Mouse (Mus musculus) layer of hippocampus, adult 2 months (tissue): ENCODE measurements around the gene Icam4. TPM values are rescaled to one million over a fixed set of nuclear protein-coding genes. Genes with fewer than 3 reads are reported as not detected.

Experiments
- DNase-seq, 2 experiments: peaks; one replicate each; pipeline ENCODE4 v3.0.0; 2022; ENCODE audit warnings: low spot score in 2 of 2
- H3K27ac ChIP-seq: fragments of 200-600 bp; 2 replicates; pipeline ENCODE4 v1.8.1; 2022
- H3K4me3 ChIP-seq: fragments of 200-600 bp; 2 replicates; pipeline ENCODE4 v1.8.1; 2022; ENCODE audit warnings: mild to moderate bottlenecking
- CTCF ChIP-seq: fragments of 200-600 bp; conservative IDR thresholded peaks from 2 replicates; pipeline ENCODE4 v1.8.1; 2022; ENCODE audit warnings: antibody characterized with exemption, mild to moderate bottlenecking, moderate library complexity
- total RNA-seq, 2 experiments: library from RNA; stranded (reverse); gene quantifications; 2 replicates each; pipeline ENCODE4 v1.2.3; 2021

The Icam4 gene
- total RNA-seq, 2 experiments from 2014 or later: 0.83 to 0.84 TPM

- no peak for TF ChIP-seq CTCF
- no peak for DNase-seq
- no peak overlapping the region for H3K27ac ChIP-seq
- H3K4me3 ChIP-seq: peak overlapping the region; percentile 26; the same call in 1 of the 2 replicates
Measured at GRCm38 (mm10) chr9:21016331-21017176, 12.6 kb upstream of the Icam4 start.

GRCm38 (mm10) chr9:21017177-21017575 lies 12.0 kb upstream of the Icam4 start:
- TF ChIP-seq CTCF: no peak
- no peak for DNase-seq
- Histone ChIP-seq H3K27ac (no peak overlapping the region), H3K4me3 (no peak overlapping the region)

GRCm38 (mm10) chr9:21018600-21018999 lies 10.6 kb upstream of the Icam4 start:
- no peak for TF ChIP-seq CTCF
- Histone ChIP-seq H3K4me3 (no peak overlapping the region), H3K27ac (no peak overlapping the region)
- DNase-seq: no peak

GRCm38 (mm10) chr9:21021363-21021762 lies 7.8 kb upstream of the Icam4 start:
- DNase-seq: no peak
- no peak for TF ChIP-seq CTCF
- Histone ChIP-seq H3K27ac (no peak overlapping the region), H3K4me3 (no peak overlapping the region)

- H3K4me3 ChIP-seq: no peak overlapping the region
- no peak overlapping the region for H3K27ac ChIP-seq
- no peak for TF ChIP-seq CTCF
- DNase-seq: no peak
Measured at GRCm38 (mm10) chr9:21022288-21022687, 6.9 kb upstream of the Icam4 start.

GRCm38 (mm10) chr9:21022726-21023125 lies 6.4 kb upstream of the Icam4 start:
- TF ChIP-seq CTCF: no peak
- H3K27ac ChIP-seq: no peak overlapping the region
- no peak overlapping the region for H3K4me3 ChIP-seq
- no peak for DNase-seq

GRCm38 (mm10) chr9:21025258-21025810 lies 3.8 kb upstream of the Icam4 start:
- DNase-seq: no peak
- Histone ChIP-seq H3K27ac (no peak overlapping the region), H3K4me3 (no peak overlapping the region)
- TF ChIP-seq CTCF: no peak

- Histone ChIP-seq H3K27ac (no peak overlapping the region), H3K4me3 (no peak overlapping the region)
- TF ChIP-seq CTCF: no peak
- no peak for DNase-seq
Measured at GRCm38 (mm10) chr9:21026849-21027248, 2.3 kb upstream of the Icam4 start.

GRCm38 (mm10) chr9:21027774-21028290 lies 1.3 kb upstream of the Icam4 start:
- DNase-seq: no peak

GRCm38 (mm10) chr9:21028560-21029110 lies 538 bp upstream of the Icam4 start:
- H3K4me3 ChIP-seq: no peak overlapping the region
- DNase-seq: no peak
- no peak for TF ChIP-seq CTCF
- H3K27ac ChIP-seq: no peak overlapping the region

More at GRCm38 (mm10) chr9:21027774-21028290, 1.3 kb upstream of the Icam4 start:
- no peak for TF ChIP-seq CTCF
- no peak overlapping the region for H3K27ac ChIP-seq
- H3K4me3 ChIP-seq: no peak overlapping the region

- H3K27ac ChIP-seq: peak overlapping the region; percentile 46; the same call in 1 of the 2 replicates
- peak overlapping the region; percentile 84 for H3K4me3 ChIP-seq
- TF ChIP-seq CTCF: no peak
- DNase-seq: no peak
Measured at GRCm38 (mm10) chr9:21030055-21030600, 955 bp downstream of the Icam4 start.

GRCm38 (mm10) chr9:21030781-21031250 lies 1.6 kb downstream of the Icam4 start:
- peak; percentile 73 for TF ChIP-seq CTCF
- Histone ChIP-seq H3K27ac (peak overlapping the region; percentile 98), H3K4me3 (peak overlapping the region; percentile 84)
- peak; percentile 83 to 89 for DNase-seq
